Mouse (Mus musculus) naive thymus-derived CD4-positive, alpha-beta T cell, adult 2 months (primary cell): ENCODE results near the gene Adk.

Experiments used
- DNase-seq: peaks from one replicate; pipeline ENCODE4 v3.0.0-alpha.2; 2011; ENCODE audit warnings: low read depth

The Adk gene

GRCm38 (mm10) chr14:21101562-21101961 lies 49.2 kb downstream of the Adk start:
- DNase-seq = peak; percentile 52

- peak; percentile 13 for DNase-seq
Measured at GRCm38 (mm10) chr14:21102666-21103203, 50.4 kb downstream of the Adk start.

DNA sequence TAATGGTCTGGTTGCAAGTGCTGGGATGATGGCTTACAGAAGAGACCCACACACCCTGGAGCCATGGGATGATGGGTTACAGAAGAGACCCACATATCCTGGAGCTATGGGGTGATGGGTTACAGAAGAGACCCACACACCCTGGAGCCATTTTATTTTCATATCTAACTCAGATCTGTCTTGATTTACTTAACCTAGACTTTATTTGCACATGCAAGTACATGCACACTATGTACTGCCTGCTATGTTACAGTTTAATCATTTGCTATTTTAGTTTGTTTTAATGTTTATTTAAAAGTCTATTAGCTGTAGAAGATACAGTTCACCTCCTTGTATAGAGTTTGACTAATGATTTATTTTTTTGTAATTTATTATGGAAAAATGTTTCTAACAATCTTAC lies 52.7 kb downstream of the Adk start:
- DNase-seq = no peak

GRCm38 (mm10) chr14:21106582-21106981 lies 54.2 kb downstream of the Adk start:
- no peak for DNase-seq

- DNase-seq = no peak
Measured at GRCm38 (mm10) chr14:21107551-21107950, 55.2 kb downstream of the Adk start.

DNA sequence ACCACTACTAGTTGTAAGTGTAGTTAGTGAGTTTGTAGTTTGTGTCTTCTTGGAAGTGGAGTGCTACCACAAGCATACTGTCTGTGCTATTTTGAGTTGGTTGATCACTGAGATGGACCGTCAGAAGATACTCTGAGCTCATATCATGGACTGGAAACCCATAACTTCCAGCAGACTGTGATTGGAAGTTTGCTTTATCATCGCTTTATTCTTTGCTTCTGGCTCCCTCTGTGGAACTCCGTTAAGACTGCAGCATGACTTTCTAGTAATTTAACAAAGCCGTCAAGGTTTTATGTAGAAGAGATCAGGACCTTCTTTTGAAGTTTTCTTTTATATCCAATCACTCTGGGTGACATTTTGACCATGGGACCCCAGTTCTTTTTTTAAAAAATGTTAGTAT lies 58.1 kb downstream of the Adk start:
- no peak for DNase-seq

GRCm38 (mm10) chr14:21111500-21111899 lies 59.1 kb downstream of the Adk start:
- DNase-seq = no peak

DNA sequence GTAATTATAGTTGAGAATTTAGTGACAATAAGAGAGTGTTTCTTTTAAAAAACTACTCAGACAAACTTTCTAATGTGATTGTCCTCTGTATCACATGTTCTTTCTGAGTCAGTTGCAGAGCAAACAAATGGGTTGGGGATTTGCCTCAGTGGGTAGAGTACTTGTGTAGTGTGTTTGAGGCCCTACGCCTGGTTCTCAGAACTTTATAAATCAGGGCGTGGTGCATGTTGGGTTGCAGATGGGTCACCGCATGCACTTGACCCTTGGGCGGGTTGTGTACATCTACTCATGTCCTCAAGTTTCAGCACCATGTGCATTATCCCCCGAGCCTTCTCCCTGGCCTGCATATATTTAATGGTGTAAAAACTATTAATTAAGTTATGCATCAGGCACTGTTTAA lies 59.8 kb downstream of the Adk start:
- DNase-seq = no peak

DNA sequence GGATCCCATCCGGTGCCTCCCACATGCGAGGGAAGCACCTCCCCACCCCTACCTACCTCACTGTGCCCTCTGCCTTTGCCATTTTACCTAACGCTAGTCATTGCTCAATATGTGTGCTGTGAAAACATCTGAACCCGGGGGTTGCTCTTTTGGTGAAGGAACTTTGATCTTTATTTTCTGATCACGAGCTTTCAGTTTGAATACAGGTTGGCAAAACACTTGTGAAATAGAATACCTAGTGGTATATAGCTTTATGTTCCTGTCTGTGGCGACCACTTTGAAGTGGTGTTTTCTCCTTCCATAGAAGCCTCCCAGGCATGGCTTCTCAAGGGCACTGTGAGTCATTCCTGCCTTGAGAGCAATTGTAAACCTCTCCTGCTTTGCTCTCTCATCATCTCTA lies 60.4 kb downstream of the Adk start:
- peak; percentile 69 for DNase-seq

- no peak for DNase-seq
Measured at GRCm38 (mm10) chr14:21114339-21114738, 62.0 kb downstream of the Adk start.

- DNase-seq = no peak
Measured at GRCm38 (mm10) chr14:21115318-21115717, 62.9 kb downstream of the Adk start.

- DNase-seq = peak; percentile 36
Measured at GRCm38 (mm10) chr14:21115888-21116460, 63.6 kb downstream of the Adk start.

DNA sequence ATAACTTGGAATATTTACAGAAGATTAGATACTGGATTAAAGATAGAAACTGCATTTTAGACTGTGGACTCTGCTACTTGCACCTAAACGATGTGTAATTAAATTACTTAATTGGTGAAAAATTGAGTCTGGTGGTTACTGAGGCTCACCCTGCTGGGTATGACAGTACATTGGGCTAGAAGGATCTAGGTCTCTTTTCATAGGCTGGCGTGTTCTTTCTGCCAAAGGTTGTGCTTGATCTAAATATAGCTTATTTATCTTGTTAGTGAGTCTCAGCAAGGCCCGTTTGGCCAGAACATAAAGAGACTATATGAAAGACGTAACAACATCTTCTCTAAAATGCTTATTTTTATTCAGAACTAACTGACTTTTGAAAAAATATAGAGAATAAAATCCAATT lies 65.7 kb downstream of the Adk start:
- no peak for DNase-seq

DNA sequence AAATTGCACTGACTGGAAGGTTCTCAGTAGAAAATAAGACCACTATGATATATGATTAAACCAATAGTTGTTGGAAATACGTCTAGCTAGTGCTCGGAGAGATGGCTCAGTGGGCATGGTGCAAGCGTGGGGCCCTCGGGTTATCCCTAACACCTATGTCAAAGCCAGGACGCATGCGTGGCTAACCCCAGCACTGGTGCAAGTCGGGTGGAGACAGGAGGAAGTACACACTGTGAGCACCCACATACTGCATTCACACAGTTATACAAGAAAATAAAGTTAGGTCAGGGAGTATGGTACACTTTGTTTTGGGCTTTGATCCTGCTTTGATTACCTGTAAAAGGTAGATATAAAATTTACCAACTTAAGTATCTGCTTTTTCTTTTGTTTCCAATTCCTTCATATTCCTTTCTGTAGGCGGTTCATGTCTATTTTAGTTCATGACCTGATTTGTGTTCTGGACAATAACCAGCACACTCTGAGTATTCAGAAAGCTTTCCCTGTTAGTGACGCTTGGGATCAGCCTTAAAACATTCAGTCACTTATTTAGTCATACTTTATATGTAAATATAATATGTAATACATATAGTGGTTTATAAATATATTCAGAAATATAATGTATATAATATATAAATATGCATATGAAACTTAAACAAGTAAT lies 67.4 kb downstream of the Adk start:
- no peak for DNase-seq

DNA sequence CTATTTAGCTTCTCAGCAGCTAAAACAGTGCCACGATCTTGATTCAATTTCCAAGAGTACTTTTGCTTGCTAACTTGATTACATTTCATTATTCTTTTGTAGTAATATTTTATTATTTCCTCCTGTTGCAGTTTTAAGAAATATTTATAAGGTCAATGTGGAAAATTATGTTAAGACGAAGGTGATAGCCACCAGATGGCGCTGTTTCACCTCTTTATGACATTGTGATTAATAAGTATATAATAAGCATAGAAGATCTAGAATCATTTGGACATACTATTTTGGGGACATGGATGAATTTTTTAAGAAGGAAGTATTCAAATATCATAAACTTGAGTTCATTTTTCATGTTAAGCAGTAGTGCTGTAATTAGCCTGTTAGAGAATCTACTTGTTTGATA lies 68.1 kb downstream of the Adk start:
- peak; percentile 80 for DNase-seq

- no peak for DNase-seq
Measured at GRCm38 (mm10) chr14:21127215-21127614, 74.8 kb downstream of the Adk start.

DNA sequence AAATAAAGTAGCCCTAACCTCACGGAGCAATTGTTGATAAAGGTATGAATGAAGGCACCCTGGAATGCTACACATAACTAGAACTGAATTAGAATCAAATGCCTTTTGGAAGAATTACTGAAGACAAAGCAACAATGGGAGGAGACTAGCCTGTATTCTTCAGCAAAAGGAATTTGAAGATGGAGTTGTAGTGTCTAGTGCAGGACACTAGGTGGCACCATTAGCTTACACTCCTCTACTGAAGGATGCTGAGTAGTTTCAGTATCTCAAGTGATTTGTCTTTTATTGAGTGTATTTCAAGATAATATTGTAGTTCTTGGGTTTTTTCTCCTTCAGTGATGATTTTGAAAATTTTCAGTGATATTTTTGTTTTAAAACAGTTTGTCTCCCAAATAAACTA lies 84.5 kb downstream of the Adk start:
- peak; percentile 82 for DNase-seq

DNA sequence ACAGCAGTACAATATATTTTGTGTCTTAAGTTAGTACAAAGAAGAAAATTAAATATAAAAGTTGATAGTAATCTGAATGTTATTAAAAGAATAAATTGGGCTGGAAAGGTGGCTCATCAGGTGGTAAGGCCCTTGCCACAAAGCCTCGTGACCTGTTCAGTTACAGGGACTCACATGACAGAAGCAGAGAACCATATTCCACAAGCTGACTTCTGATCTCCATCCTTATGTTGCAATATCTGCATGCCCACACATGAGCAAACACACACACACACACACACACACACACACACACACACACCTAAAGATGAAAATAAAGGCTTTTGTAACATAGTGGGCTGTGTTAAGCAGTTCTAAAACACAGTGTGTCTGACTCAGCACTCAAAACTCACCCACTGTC lies 90.2 kb downstream of the Adk start:
- DNase-seq = no peak

DNA sequence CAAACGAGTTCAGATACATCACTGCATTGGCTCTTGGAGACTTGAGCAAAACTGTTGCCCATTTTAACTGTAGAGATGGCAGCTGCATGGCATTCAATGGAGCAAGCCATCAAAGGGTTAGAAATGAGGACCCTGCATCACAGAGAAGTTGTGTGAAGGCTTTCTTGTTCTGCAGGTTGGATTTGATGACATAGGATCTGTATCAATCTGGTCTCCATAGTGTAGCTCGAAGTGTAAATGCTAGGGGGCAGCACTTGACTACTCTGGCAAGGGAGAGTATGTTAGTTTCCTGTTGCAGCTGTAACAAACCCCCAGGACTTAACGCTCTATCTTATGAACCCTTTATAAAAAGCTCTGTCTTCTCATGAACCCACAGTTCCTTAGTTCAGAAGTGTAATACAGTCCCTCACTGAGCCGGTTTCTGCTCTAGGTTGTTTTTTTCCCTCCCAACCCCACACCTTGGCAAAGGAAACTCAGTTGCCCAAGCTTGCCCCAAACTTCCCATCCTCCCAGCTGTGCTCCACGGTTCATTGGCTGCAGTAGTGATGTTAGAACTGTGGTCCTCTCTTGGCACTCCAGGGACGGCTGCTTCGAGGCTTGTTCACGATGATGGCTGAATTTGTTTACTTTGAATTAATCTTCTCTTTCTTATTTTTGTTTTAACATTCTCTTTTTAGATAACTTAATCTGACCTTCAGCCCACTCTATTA lies 91.2 kb downstream of the Adk start:
- peak; percentile 35 for DNase-seq

DNA sequence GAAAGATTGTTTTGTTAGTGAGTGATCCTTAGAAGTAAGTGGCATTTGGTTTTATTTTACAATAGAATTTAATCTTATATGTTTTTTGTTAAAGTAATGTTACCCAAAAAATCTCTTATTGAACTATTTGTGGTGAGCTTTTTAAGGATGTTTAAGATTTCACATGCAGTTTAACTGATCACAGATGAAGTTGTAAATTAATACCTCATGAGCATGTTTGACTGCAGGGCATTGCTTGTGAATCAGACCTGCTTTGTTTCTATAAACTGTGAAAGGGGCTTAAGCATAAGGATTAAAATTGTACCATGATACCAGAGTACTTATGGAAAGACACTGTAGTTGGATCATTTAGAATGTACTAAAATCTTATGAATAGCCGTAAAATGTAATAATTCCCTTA lies 94.8 kb downstream of the Adk start:
- DNase-seq = no peak

DNA sequence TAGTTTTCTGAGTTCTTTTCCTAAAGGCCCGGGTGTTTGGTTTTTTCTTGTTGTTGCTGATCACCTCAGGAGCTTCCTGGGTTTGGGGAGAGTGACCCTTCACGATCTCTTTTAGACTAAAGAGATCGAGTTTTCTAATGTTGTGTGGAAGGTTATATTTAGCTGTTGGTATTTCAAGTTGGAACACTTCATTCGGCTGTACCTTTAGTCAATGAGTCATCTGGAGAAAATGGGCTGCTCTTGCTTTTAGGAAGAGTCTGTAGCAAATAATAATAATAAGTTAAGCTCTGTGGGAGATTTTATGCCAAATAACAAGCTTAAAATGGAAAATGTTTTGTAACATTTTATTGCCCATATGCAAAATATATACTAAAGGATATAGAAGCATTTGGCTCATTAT lies 97.9 kb downstream of the Adk start:
- DNase-seq = no peak

DNA sequence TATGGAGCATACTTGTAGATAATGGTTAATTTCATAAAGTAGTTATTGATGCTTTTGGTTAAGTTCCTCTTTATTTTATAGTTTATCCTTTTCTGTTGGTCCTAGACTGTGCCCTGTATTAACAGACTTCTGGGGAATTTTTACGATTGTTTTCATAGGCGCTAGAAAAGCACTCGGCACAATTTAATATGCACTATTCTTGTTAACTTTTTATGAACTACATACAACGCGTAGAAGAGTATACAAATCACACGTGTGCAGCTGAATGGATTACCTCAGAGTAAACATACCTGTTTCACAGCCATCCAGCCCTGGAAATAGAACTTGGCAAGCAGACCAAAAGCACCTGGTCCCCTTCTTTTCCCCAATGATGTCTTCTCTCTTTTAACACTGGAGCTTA lies 99.7 kb downstream of the Adk start:
- no peak for DNase-seq

GRCm38 (mm10) chr14:21165706-21166105 lies 113.3 kb downstream of the Adk start:
- DNase-seq = no peak
